Mouse (Mus musculus) hindbrain, embryonic 16.5 days (tissue): ENCODE results near the gene Gcm1. TPM values are rescaled to one million over a fixed set of nuclear protein-coding genes. Genes with fewer than 3 reads are reported as not detected.
"Not testable (repeated sequence)": the region's sequence is repeated elsewhere in the genome, so short reads cannot be mapped to it uniquely, and the experiment has no call there.

Experiments used
- ATAC-seq: fragments of 200-750 bp; cut with Nextera tagmentation; 2 replicates; pipeline ENCODE4 v1.8.0; 2017; ENCODE audit warnings: moderate TSS enrichment, moderate library complexity
- H3K27ac ChIP-seq: fragments of 300-500 bp; sonication (generic); 2 replicates; pipeline ENCODE4 v1.5.1; 2014; ENCODE audit warnings: low read depth, mild to moderate bottlenecking, control low read depth, low read length, moderate library complexity
- H3K27me3 ChIP-seq: fragments of 300-500 bp; sonication (generic); replicated peaks from 2 replicates; pipeline ENCODE4 v1.6.1; 2014; ENCODE audit warnings: low read length; ENCODE audit not compliant: control insufficient read depth, insufficient read depth
- H3K36me3 ChIP-seq: fragments of 300-500 bp; sonication (generic); 2 replicates; pipeline ENCODE4 v1.6.1; 2014; ENCODE audit warnings: mild to moderate bottlenecking, low read length, moderate library complexity, mixed read lengths; ENCODE audit not compliant: control insufficient read depth, insufficient read depth
- H3K4me1 ChIP-seq: fragments of 300-500 bp; sonication (generic); 2 replicates; pipeline ENCODE4 v1.6.1; 2014; ENCODE audit warnings: low read depth, low read length; ENCODE audit not compliant: control insufficient read depth, insufficient read depth
- H3K4me2 ChIP-seq: fragments of 300-500 bp; sonication (generic); 2 replicates; pipeline ENCODE4 v1.6.1; 2014; ENCODE audit warnings: mild to moderate bottlenecking, low read length, control low read depth, moderate library complexity
- H3K4me3 ChIP-seq: fragments of 300-500 bp; sonication (generic); 2 replicates; pipeline ENCODE4 v1.5.1; 2014; ENCODE audit warnings: mild to moderate bottlenecking, low read length, control low read depth, moderate library complexity
- H3K9ac ChIP-seq: fragments of 300-500 bp; sonication (generic); 2 replicates; pipeline ENCODE4 v1.6.1; 2014; ENCODE audit warnings: low read depth, mild to moderate bottlenecking, control low read depth, low read length, moderate library complexity
- H3K9me3 ChIP-seq: fragments of 300-500 bp; sonication (generic); 2 replicates; pipeline ENCODE4 v1.6.1; 2014; ENCODE audit warnings: mild to moderate bottlenecking, low read length, moderate library complexity; ENCODE audit not compliant: control insufficient read depth
- WGBS: fragments of 180-500 bp; shearing (Covaris S2); extraction: QIAGEN DNeasy Blood & Tissue Kit; methylation state at CpG from one replicate; pipeline ENCODE4 v1.1.7; 2014; 5-methylcytosine and 5-hydroxymethylcytosine counted together
- polyA plus RNA-seq: library from polyadenylated mRNA; unstranded; fragments of >200 nt; fragmentation: Nextera tagmentation; extraction: Ambion mirVana; gene quantifications from 2 replicates; pipeline ENCODE4 v1.2.1, GENCODE M21; 2015

Gene Gcm1
- polyA plus RNA-seq, 1 experiment from 2014 or later = not detected

- whole genome bisulfite sequencing = 82% methylated on average over 9 of the region's 9 CpGs
These were observed 10.7 kb downstream of the Gcm1 start for GRCm38 (mm10) chr9:78062392-78062791.

GRCm38 (mm10) chr9:78064121-78064520 lies 12.4 kb downstream of the Gcm1 start:
- H3K4me3 ChIP-seq = no peak overlapping the region
- H3K9ac ChIP-seq = no peak overlapping the region
- 70% methylated on average over 10 of the region's 10 CpGs for WGBS
- H3K36me3 ChIP-seq = no peaks in the 10 kb centered on the region
- ATAC-seq = no peak
- no peak overlapping the region for H3K4me2 ChIP-seq
- H3K4me1 ChIP-seq = no peaks in the 10 kb centered on the region
- no peaks in the 10 kb centered on the region for H3K27me3 ChIP-seq
- no peak overlapping the region for H3K27ac ChIP-seq
- no peaks in the 10 kb centered on the region for H3K9me3 ChIP-seq

More at GRCm38 (mm10) chr9:78062392-78062791, 10.7 kb downstream of the Gcm1 start:
- Histone ChIP-seq H3K9ac (no peak overlapping the region), H3K4me3 (no peak overlapping the region), H3K36me3 (no peaks in the 10 kb centered on the region), H3K4me2 (no peak overlapping the region), H3K27ac (no peak overlapping the region), H3K9me3 (no peaks in the 10 kb centered on the region), H3K4me1 (no peaks in the 10 kb centered on the region), H3K27me3 (no peaks in the 10 kb centered on the region)
- no peak for ATAC-seq

- WGBS = 75% methylated on average over 5 of the region's 5 CpGs
- ATAC-seq = no peak
- no peaks in the 10 kb centered on the region for H3K4me1 ChIP-seq
These were observed 18.8 kb downstream of the Gcm1 start for GRCm38 (mm10) chr9:78070496-78070895.

GRCm38 (mm10) chr9:78071626-78072025 lies 19.9 kb downstream of the Gcm1 start:
- H3K4me2 ChIP-seq = no peak overlapping the region
- H3K27me3 ChIP-seq = no peaks in the 10 kb centered on the region
- no peak overlapping the region for H3K4me3 ChIP-seq
- 93% methylated on average over 4 of the region's 4 CpGs for WGBS
- no peaks in the 10 kb centered on the region for H3K36me3 ChIP-seq
- H3K9ac ChIP-seq = no peak overlapping the region
- no peaks in the 10 kb centered on the region for H3K9me3 ChIP-seq
- H3K27ac ChIP-seq = no peak overlapping the region
- ATAC-seq = no peak
- no peaks in the 10 kb centered on the region for H3K4me1 ChIP-seq

More at GRCm38 (mm10) chr9:78070496-78070895, 18.8 kb downstream of the Gcm1 start:
- Histone ChIP-seq H3K27ac (no peak overlapping the region), H3K4me3 (no peak overlapping the region), H3K9ac (no peak overlapping the region), H3K9me3 (no peaks in the 10 kb centered on the region), H3K27me3 (no peaks in the 10 kb centered on the region), H3K36me3 (no peaks in the 10 kb centered on the region), H3K4me2 (no peak overlapping the region)

- not testable (repeated sequence) for H3K27ac ChIP-seq, H3K9me3 ChIP-seq, H3K4me1 ChIP-seq, H3K4me2 ChIP-seq, H3K27me3 ChIP-seq, H3K4me3 ChIP-seq, H3K9ac ChIP-seq, H3K36me3 ChIP-seq, ATAC-seq
- 94% methylated on average over 3 of the region's 3 CpGs for WGBS
These were observed 21.6 kb downstream of the Gcm1 start for GRCm38 (mm10) chr9:78073291-78073690.

GRCm38 (mm10) chr9:78073713-78074340 lies 22.1 kb downstream of the Gcm1 start:
- 91% methylated on average over 13 of the region's 13 CpGs for WGBS
- no peak overlapping the region for H3K9ac ChIP-seq
- H3K4me2 ChIP-seq = no peak overlapping the region
- H3K9me3 ChIP-seq = no peaks in the 10 kb centered on the region
- H3K27me3 ChIP-seq = no peaks in the 10 kb centered on the region
- no peaks in the 10 kb centered on the region for H3K4me1 ChIP-seq
- H3K4me3 ChIP-seq = no peak overlapping the region
- no peaks in the 10 kb centered on the region for H3K36me3 ChIP-seq
- ATAC-seq = no peak
- H3K27ac ChIP-seq = no peak overlapping the region

- Histone ChIP-seq H3K4me1 (no peaks in the 10 kb centered on the region), H3K9me3 (no peaks in the 10 kb centered on the region), H3K4me3 (no peak overlapping the region), H3K4me2 (no peak overlapping the region), H3K9ac (no peak overlapping the region), H3K27me3 (no peaks in the 10 kb centered on the region), H3K36me3 (no peaks in the 10 kb centered on the region), H3K27ac (no peak overlapping the region)
- no peak for ATAC-seq
- WGBS = 93% methylated on average over 3 of the region's 3 CpGs
These were observed 23.5 kb downstream of the Gcm1 start for GRCm38 (mm10) chr9:78075256-78075655.

GRCm38 (mm10) chr9:78078240-78078639 lies 26.5 kb downstream of the Gcm1 start:
- no peak for ATAC-seq
- WGBS = 35% methylated on average over 2 of the region's 2 CpGs
- Histone ChIP-seq H3K4me3 (no peak overlapping the region), H3K9me3 (no peaks in the 10 kb centered on the region), H3K36me3 (peaks cover 14% of the 10 kb centered on the region), H3K9ac (no peak overlapping the region), H3K4me1 (no peaks in the 10 kb centered on the region), H3K27ac (no peak overlapping the region), H3K4me2 (no peak overlapping the region), H3K27me3 (no peaks in the 10 kb centered on the region)

- H3K27me3 ChIP-seq = no peaks in the 10 kb centered on the region
- no peak overlapping the region for H3K4me3 ChIP-seq
- H3K9me3 ChIP-seq = no peaks in the 10 kb centered on the region
- 63% methylated on average over 7 of the region's 7 CpGs for WGBS
- H3K36me3 ChIP-seq = peaks cover 39% of the 10 kb centered on the region
- H3K27ac ChIP-seq = no peak overlapping the region
- H3K4me1 ChIP-seq = no peaks in the 10 kb centered on the region
- no peak overlapping the region for H3K4me2 ChIP-seq
- H3K9ac ChIP-seq = no peak overlapping the region
- ATAC-seq = no peak
These were observed 30.1 kb downstream of the Gcm1 start for GRCm38 (mm10) chr9:78081835-78082234.
